Mouse (Mus musculus) midbrain, embryonic 16.5 days (tissue): ENCODE measurements around the gene Capn7. TPM values are rescaled to one million over a fixed set of nuclear protein-coding genes. Genes with fewer than 3 reads are reported as not detected.

Experiments used
- ATAC-seq: fragments of 200-750 bp; cut with Nextera tagmentation; 2 replicates; pipeline ENCODE4 v1.8.0; 2017; ENCODE audit warnings: moderate TSS enrichment
- H3K27ac ChIP-seq: fragments of 300-500 bp; sonication (generic); 2 replicates; pipeline ENCODE4 v1.5.1; 2014; ENCODE audit warnings: mild to moderate bottlenecking, low read length, mixed read lengths
- H3K27me3 ChIP-seq: fragments of 300-500 bp; sonication (generic); 2 replicates; pipeline ENCODE4 v1.6.1; 2014; ENCODE audit warnings: low read depth, low read length, mixed read lengths; ENCODE audit not compliant: control insufficient read depth, insufficient read depth
- H3K36me3 ChIP-seq: fragments of 300-500 bp; sonication (generic); 2 replicates; pipeline ENCODE4 v1.6.1; 2014; ENCODE audit warnings: mild to moderate bottlenecking, low read length, moderate library complexity, mixed read lengths; ENCODE audit not compliant: control insufficient read depth, insufficient read depth
- H3K4me1 ChIP-seq: fragments of 300-500 bp; sonication (generic); 2 replicates; pipeline ENCODE4 v1.6.1; 2014; ENCODE audit warnings: mild to moderate bottlenecking, low read length, mixed read lengths; ENCODE audit not compliant: control insufficient read depth, insufficient read depth
- H3K4me2 ChIP-seq: fragments of 300-500 bp; sonication (generic); 2 replicates; pipeline ENCODE4 v1.6.1; 2014; ENCODE audit warnings: mild to moderate bottlenecking, low read length, mixed read lengths
- H3K4me3 ChIP-seq: fragments of 300-500 bp; sonication (generic); 2 replicates; pipeline ENCODE4 v1.5.1; 2014; ENCODE audit warnings: low read depth, mild to moderate bottlenecking, low read length, moderate library complexity, mixed read lengths
- H3K9ac ChIP-seq: fragments of 300-500 bp; sonication (generic); 2 replicates; pipeline ENCODE4 v1.6.1; 2014; ENCODE audit warnings: low read depth, low read length, mixed read lengths
- H3K9me3 ChIP-seq: fragments of 300-500 bp; sonication (generic); replicated peaks from 2 replicates; pipeline ENCODE4 v1.6.1; 2014; ENCODE audit warnings: mild to moderate bottlenecking, low read length, mixed read lengths; ENCODE audit not compliant: control insufficient read depth, poor library complexity, severe bottlenecking
- WGBS: fragments of 180-500 bp; shearing (Covaris S2); extraction: QIAGEN DNeasy Blood & Tissue Kit; methylation state at CpG from one replicate; pipeline ENCODE4 v1.1.7; 2014; 5-methylcytosine and 5-hydroxymethylcytosine counted together
- polyA plus RNA-seq: library from polyadenylated mRNA; unstranded; fragments of >200 nt; fragmentation: Nextera tagmentation; extraction: Ambion mirVana; gene quantifications from 2 replicates; pipeline ENCODE4 v1.2.1, GENCODE M21; 2015

The Capn7 gene
- polyA plus RNA-seq, 1 experiment from 2014 or later, result 88.8 TPM

DNA sequence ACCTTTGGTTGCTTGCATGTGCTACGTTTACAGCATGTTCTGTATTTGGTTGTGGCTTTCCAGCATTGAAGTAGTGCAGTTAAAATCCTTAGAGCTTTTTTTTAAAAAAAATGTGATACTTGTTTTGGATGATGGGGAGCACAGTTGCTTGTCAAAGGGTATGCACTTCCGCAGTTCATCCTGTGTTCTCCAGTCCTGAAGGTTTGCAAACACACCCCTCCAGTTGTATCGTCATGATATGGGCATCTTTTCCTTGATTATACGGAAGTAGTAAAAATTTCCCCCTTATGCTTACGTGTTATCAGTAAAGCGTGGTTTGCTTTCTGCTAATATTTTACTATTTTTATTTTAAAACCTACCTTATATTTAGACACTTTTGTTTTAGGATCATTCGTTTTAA, 968 bp downstream of the Capn7 start:
- no peaks in the 10 kb centered on the region for H3K27me3 ChIP-seq
- peak overlapping the region; percentile 82 for H3K4me2 ChIP-seq
- peaks cover 22% of the 10 kb centered on the region for H3K4me1 ChIP-seq
- H3K9me3 ChIP-seq, result no peaks in the 10 kb centered on the region
- WGBS, result 53% methylated on average over 7 of the region's 7 CpGs
- peak overlapping the region; percentile 94 for H3K4me3 ChIP-seq
- 0 out of 2 replicates have a peak, but pooled peaks cover 3% of the 10 kb centered on the region for H3K36me3 ChIP-seq
- peak overlapping the region; percentile 94; the same call in 1 of the 2 replicates for H3K27ac ChIP-seq
- H3K9ac ChIP-seq, result peak overlapping the region; percentile 95
- no peak for ATAC-seq

DNA sequence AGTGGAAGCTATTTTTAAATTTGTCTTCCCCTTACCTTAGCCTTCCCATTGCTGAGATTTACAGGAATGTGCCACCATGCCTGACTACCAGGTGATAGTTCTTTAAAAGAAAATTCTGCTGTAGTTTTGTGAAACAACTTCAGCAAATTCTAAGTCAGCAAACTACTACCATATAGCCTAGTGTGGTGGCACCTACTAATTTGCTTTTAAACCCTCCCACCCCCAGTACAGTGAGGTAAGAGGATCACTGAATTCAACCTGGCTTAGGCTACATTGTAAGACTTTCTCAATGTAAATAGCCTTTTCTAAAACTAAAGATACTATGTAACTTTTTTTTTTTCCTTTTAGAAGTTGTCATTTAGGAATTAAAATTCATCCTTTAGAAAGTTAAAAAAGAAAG, 1.5 kb downstream of the Capn7 start:
- Histone ChIP-seq H3K4me2 (peak overlapping the region; percentile 82), H3K4me3 (peak overlapping the region; percentile 94; the same call in 1 of the 2 replicates), H3K27me3 (no peaks in the 10 kb centered on the region), H3K4me1 (peaks cover 22% of the 10 kb centered on the region), H3K36me3 (0 out of 2 replicates have a peak, but pooled peaks cover 3% of the 10 kb centered on the region), H3K9ac (0 out of 2 replicates have a peak overlapping the region, but pooled peaks have one; percentile 14), H3K27ac (no peak overlapping the region), H3K9me3 (no peaks in the 10 kb centered on the region)
- ATAC-seq, result no peak

DNA sequence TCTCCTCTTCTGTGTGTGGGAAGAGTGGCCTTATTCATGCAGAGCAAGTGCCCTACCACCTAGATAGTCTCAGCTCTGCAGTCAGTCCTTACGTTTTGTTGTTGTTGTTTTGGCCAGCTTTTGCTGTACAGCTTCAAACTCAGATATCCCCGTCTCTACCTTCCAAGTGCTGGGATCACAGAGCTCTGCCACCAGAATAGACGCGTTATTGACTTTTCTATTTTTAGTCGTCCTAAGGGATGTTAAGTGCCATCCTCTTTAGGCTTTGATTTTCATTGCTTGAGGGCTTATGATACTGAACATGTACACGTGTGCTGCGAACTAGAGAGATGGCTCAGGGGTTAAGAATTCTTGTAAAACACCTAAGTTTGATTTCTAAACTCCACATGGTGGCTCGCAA, 6.8 kb downstream of the Capn7 start:
- peaks cover 9% of the 10 kb centered on the region; the same call in 1 of the 2 replicates for H3K36me3 ChIP-seq
- H3K9ac ChIP-seq, result no peak overlapping the region
- no peak for ATAC-seq
- no peak overlapping the region for H3K27ac ChIP-seq
- H3K4me1 ChIP-seq, result peaks cover 8% of the 10 kb centered on the region
- no peak overlapping the region for H3K4me2 ChIP-seq
- no peak overlapping the region for H3K4me3 ChIP-seq
- 81% methylated on average over 8 of the region's 8 CpGs for WGBS
- H3K9me3 ChIP-seq, result no peaks in the 10 kb centered on the region
- H3K27me3 ChIP-seq, result no peaks in the 10 kb centered on the region

DNA sequence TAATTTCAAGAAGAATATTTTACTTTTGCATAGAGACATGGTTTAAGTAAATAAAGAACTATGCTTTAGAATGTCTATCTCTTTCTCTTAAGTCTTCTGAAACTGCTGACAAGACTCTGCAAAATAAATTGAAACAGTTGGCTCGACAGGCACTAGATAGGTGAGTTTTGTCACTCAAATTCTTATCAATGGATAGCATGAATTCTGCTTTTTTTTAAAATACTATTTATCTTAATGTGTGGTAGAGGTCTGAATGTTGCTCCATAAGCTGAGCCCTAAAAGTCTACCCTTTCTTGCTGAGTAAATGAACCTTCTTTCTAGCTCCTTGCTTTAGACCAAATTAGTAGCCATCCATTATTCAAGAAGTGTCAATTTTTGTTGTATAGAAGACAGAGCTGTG, 8.9 kb downstream of the Capn7 start:
- no peak overlapping the region for H3K27ac ChIP-seq
- peaks cover 14% of the 10 kb centered on the region for H3K36me3 ChIP-seq
- no peak overlapping the region for H3K9ac ChIP-seq
- H3K9me3 ChIP-seq, result no peaks in the 10 kb centered on the region
- H3K4me1 ChIP-seq, result no peaks in the 10 kb centered on the region
- ATAC-seq, result no peak
- no peak overlapping the region for H3K4me3 ChIP-seq
- WGBS, result 95% methylated on average over 1 of the region's 1 CpGs
- H3K27me3 ChIP-seq, result no peaks in the 10 kb centered on the region
- no peak overlapping the region for H3K4me2 ChIP-seq

DNA sequence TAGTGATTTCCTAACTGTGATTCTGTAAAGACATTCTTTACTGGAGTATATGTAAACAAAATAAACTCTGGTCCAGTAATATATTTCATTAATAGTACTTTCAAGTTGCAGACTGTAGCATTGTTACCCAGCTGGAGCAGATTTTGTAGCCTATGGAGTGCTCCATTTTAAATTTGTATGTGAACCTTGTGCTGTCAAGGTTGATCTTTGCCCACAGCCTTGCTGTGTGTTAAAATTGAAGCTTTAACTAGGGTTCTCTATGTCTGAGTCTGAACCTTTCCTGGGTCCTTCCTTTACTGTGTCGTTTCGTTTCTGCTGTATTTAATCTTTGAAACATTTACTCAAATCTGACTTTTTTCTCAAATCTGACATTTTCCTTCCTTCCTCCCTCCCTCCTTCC, 25.8 kb downstream of the Capn7 start:
- H3K36me3 ChIP-seq, result peaks cover 24% of the 10 kb centered on the region
- H3K4me2 ChIP-seq, result no peak overlapping the region
- H3K9ac ChIP-seq, result no peak overlapping the region
- ATAC-seq, result no peak
- H3K9me3 ChIP-seq, result no peaks in the 10 kb centered on the region
- no peak overlapping the region for H3K27ac ChIP-seq
- WGBS, result 96% methylated on average over 2 of the region's 2 CpGs
- no peaks in the 10 kb centered on the region for H3K4me1 ChIP-seq
- H3K4me3 ChIP-seq, result no peak overlapping the region
- no peaks in the 10 kb centered on the region for H3K27me3 ChIP-seq

DNA sequence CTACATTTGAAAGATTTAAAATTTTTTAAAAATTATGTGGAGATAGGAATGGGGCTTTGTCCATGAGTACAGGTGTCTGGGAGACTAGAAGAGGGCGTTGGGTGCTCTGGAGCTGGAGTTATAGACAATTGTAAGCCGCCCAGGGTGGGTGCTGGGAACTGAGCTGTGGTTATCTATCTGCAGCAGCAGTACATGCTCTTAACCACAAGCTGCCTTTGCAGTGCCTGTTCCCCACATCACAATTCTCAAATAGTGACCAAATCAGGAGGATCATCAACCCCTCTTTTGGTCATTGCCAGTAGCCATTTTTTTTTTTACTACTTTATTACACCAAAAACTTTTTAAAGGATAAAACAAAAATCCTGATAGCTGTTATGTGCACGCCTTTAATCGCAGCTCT, 28.2 kb downstream of the Capn7 start:
- WGBS, result 94% methylated on average over 4 of the region's 4 CpGs
- H3K36me3 ChIP-seq, result peaks cover 20% of the 10 kb centered on the region

DNA sequence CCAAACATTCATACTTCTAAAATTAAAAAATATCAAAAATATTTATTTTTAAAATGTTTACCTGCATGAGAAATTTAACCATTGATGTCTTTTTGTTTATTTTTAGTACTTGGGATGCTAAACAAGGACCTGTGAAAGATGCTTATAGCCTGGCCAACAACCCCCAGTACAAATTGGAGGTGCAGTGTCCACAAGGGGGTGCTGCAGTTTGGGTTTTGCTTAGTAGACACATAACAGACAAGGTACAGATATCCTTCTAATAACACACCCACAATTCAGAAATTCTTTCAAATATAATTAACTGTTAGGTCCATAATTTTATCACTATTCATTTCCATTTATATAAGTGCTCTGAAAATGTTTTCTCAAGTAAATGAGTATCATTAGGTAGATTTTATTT, 28.9 kb downstream of the Capn7 start:
- Histone ChIP-seq H3K4me3 (no peak overlapping the region), H3K27ac (no peak overlapping the region), H3K27me3 (no peaks in the 10 kb centered on the region), H3K4me2 (no peak overlapping the region), H3K36me3 (peaks cover 16% of the 10 kb centered on the region), H3K9me3 (no peaks in the 10 kb centered on the region), H3K9ac (no peak overlapping the region), H3K4me1 (no peaks in the 10 kb centered on the region)
- no peak for ATAC-seq

More for the DNA sequence above, 28.2 kb downstream of the Capn7 start:
- Histone ChIP-seq H3K9me3 (no peaks in the 10 kb centered on the region), H3K9ac (no peak overlapping the region), H3K27me3 (no peaks in the 10 kb centered on the region), H3K4me1 (no peaks in the 10 kb centered on the region), H3K4me3 (no peak overlapping the region), H3K4me2 (no peak overlapping the region), H3K27ac (no peak overlapping the region)
- ATAC-seq, result no peak

DNA sequence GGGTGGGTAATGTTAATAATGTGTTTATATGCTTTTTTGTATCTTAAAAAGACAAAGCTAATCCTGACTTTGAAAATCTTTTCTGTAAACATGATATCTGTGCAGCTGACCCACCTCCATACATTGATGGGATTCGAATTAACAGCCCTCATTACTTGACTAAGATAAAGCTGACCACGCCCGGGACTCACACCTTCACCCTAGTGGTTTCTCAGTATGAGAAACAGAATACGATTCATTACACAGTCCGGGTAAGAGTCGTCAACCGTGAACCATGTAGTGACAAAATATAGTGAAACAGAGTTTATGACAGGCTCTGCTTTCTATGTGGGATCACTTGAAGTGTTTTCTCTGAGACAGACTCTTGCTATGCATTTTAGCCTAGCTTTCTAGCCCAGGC, 31.5 kb downstream of the Capn7 start:
- Histone ChIP-seq H3K36me3 (peaks cover 31% of the 10 kb centered on the region), H3K9ac (no peak overlapping the region), H3K4me2 (no peak overlapping the region), H3K27ac (no peak overlapping the region), H3K27me3 (no peaks in the 10 kb centered on the region), H3K4me3 (no peak overlapping the region), H3K4me1 (no peaks in the 10 kb centered on the region), H3K9me3 (no peaks in the 10 kb centered on the region)
- ATAC-seq, result no peak
- WGBS, result 93% methylated on average over 7 of the region's 7 CpGs

DNA sequence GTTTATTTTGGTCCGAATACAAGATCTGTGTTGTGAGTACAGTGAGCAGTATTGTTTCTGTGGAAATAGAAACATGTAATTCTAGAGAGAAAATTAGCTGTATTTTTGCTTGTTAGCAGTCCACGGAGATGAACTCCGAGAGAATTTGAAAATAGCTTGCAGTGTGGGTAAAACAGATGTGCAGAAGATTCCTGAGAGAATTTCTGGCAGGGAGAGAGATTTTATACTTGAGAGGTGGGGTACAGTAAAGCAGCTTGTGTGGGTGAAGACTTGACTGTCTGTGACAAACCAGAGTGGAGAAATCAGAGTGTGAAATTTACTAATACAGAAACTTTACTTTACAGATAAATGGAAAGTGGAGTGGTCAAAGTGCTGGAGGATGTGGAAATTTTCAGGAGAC, 32.9 kb downstream of the Capn7 start:
- ATAC-seq, result no peak
- Histone ChIP-seq H3K27me3 (no peaks in the 10 kb centered on the region), H3K9me3 (no peaks in the 10 kb centered on the region), H3K4me1 (no peaks in the 10 kb centered on the region), H3K27ac (no peak overlapping the region), H3K9ac (no peak overlapping the region), H3K4me2 (no peak overlapping the region), H3K36me3 (peaks cover 28% of the 10 kb centered on the region), H3K4me3 (no peak overlapping the region)
- 89% methylated on average over 3 of the region's 3 CpGs for WGBS
